Mouse (Mus musculus) hindbrain, embryonic 14.5 days (tissue): ENCODE data around the gene Scgn. TPM values are rescaled to one million over a fixed set of nuclear protein-coding genes. Genes with fewer than 3 reads are reported as not detected.

Experiments
- microRNA-seq: library from miRNA; unstranded; fragments of <30 nt; microRNA quantifications from one replicate; pipeline ENCODE4, GENCODE M21; 2016
- polyA plus RNA-seq: library from polyadenylated mRNA; unstranded; fragments of >200 nt; fragmentation: Nextera tagmentation; extraction: Ambion mirVana; gene quantifications from 2 replicates; pipeline ENCODE4 v1.2.1, GENCODE M21; 2014

Scgn gene
- polyA plus RNA-seq, 1 experiment from 2014 or later = 1.0 TPM

Small RNA genes within 50 kb of the gene (microRNA-seq; reads per million reads assigned to microRNA genes)
- not detected for gene Gm44344

Other genes starting within 250 kb of the Scgn start
- gene Hist1h3c, start 245.6 kb downstream of the Scgn start, polyA plus RNA-seq = 1.1 TPM in 1 of 2 replicates, not detected in the other
- gene Hist1h2bb, start 244.5 kb downstream of the Scgn start, polyA plus RNA-seq = 0.64 TPM in 1 of 2 replicates, not detected in the other
- gene Hist1h2ab, start 240.1 kb downstream of the Scgn start, polyA plus RNA-seq = 6.7 and 9.8 TPM in 2 replicates
- 1.1 and 1.8 TPM in 2 replicates for gene Hist1h3b, start 238.9 kb downstream of the Scgn start, polyA plus RNA-seq
- 2.1 TPM in 1 of 2 replicates, not detected in the other for gene Hist1h4b, start 234.2 kb downstream of the Scgn start, polyA plus RNA-seq
- 0.55 TPM in 1 of 2 replicates, not detected in the other for gene Hist1h4a, start 230.0 kb downstream of the Scgn start, polyA plus RNA-seq
- gene Hist1h3a, start 228.8 kb downstream of the Scgn start, polyA plus RNA-seq = 0.94 and 2.1 TPM in 2 replicates
- gene Hist1h1a, start 227.5 kb downstream of the Scgn start, polyA plus RNA-seq = 0.50 and 1.1 TPM in 2 replicates
- not detected in 2 replicates for gene Trim38, start 221.3 kb downstream of the Scgn start, polyA plus RNA-seq
- gene Slc17a2, start 184.2 kb downstream of the Scgn start, polyA plus RNA-seq = not detected in 2 replicates
- gene Slc17a3, start 151.8 kb downstream of the Scgn start, polyA plus RNA-seq = not detected in 2 replicates
- not detected in 2 replicates for gene Slc17a1, start 123.5 kb downstream of the Scgn start, polyA plus RNA-seq
- not detected in 2 replicates for gene Slc17a4, start 76.2 kb downstream of the Scgn start, polyA plus RNA-seq
- not detected in 2 replicates for gene Hist1h2ba, start 57.1 kb downstream of the Scgn start, polyA plus RNA-seq
- gene Hist1h2aa, start 56.8 kb downstream of the Scgn start, polyA plus RNA-seq = not detected in 2 replicates